16 mouse cellular contexts compared by ENCODE assay signal in genomic region chr11:117029569-117029955, GRCm38 (mm10).
A peak's percentile ranks its signal among the peaks of the same experiment; 100 is the strongest.
DNase-seq lines count a peak whose midpoint lies in the region; ATAC-seq and TF ChIP-seq lines count a peak whose summit lies in the region.
"Had no signal": no experiment of that assay in that cellular context is flagged by ENCODE, and none has a peak within 500 bp of the region (broad histone marks: within the 10 kb centered on the region; RNA-seq: fewer than 3 reads in every experiment).

No protein-coding gene starts in this region.

- no peak overlapping the region for H3K9ac ChIP-seq in liver, embryonic 13.5 days
- H3K9ac ChIP-seq in forebrain, embryonic 14.5 days (ENCODE audit: low read length), result no peak overlapping the region
- H3K9ac ChIP-seq in hindbrain, embryonic 16.5 days (ENCODE audit: low read depth, low read length), result no peak overlapping the region
- H3K9ac ChIP-seq: embryonic facial prominence, embryonic 12.5 days; heart, embryonic 15.5 days had no signal

- no peak for ATAC-seq in liver, embryonic 13.5 days (ENCODE audit: low read depth)
- no peak for ATAC-seq in forebrain, embryonic 14.5 days
- no peak for ATAC-seq in hindbrain, embryonic 16.5 days
- ATAC-seq: inflammation-experienced regulatory T-cells, adult 6 months had no signal

- H3K36me3 ChIP-seq in liver, embryonic 13.5 days, result no peaks in the 10 kb centered on the region
- no peaks in the 10 kb centered on the region for H3K36me3 ChIP-seq in forebrain, embryonic 14.5 days (ENCODE audit: control insufficient read depth, insufficient read depth, low read length)
- no peaks in the 10 kb centered on the region for H3K36me3 ChIP-seq in hindbrain, embryonic 16.5 days (ENCODE audit: control insufficient read depth, insufficient read depth, low read length)
- H3K36me3 ChIP-seq: embryonic facial prominence, embryonic 12.5 days; heart, embryonic 15.5 days had no signal

- WGBS in liver, embryonic 13.5 days (ENCODE audit: insufficient replicate concordance), result 55% methylated on average over 3 of the region's 3 CpGs
- 84% methylated on average over 3 of the region's 3 CpGs for WGBS in forebrain, embryonic 14.5 days
- 93% methylated on average over 3 of the region's 3 CpGs for WGBS in hindbrain, embryonic 16.5 days
- WGBS in olfactory bulb, adult 2 months, result 70% methylated on average over 3 of the region's 3 CpGs

- H3K4me1 ChIP-seq in liver, embryonic 13.5 days (replicated peaks), result peaks cover 58% of the 10 kb centered on the region
- H3K4me1 ChIP-seq in forebrain, embryonic 14.5 days (ENCODE audit: control insufficient read depth, insufficient read depth, low read length), result peaks cover 32% of the 10 kb centered on the region
- peaks cover 29% of the 10 kb centered on the region for H3K4me1 ChIP-seq in hindbrain, embryonic 16.5 days (ENCODE audit: control insufficient read depth, insufficient read depth, low read depth, low read length)
- peaks cover 38% of the 10 kb centered on the region for H3K4me1 ChIP-seq in olfactory bulb, adult 2 months (ENCODE audit: control insufficient read depth, insufficient read depth, low read length)

- peaks cover 8% of the 10 kb centered on the region; the same call in 1 of the 2 replicates for H3K27me3 ChIP-seq in liver, embryonic 13.5 days
- H3K27me3 ChIP-seq in forebrain, embryonic 14.5 days (replicated peaks; ENCODE audit: control insufficient read depth, insufficient read depth, low read length), result no peaks in the 10 kb centered on the region
- H3K27me3 ChIP-seq in hindbrain, embryonic 16.5 days (replicated peaks; ENCODE audit: control insufficient read depth, insufficient read depth, low read length), result no peaks in the 10 kb centered on the region

- no peak for TF ChIP-seq CTCF in olfactory bulb, adult 2 months (IDR thresholded peaks at IDR 0.05; ENCODE audit: insufficient read depth, low read depth, low read length)

- no peak for TF ChIP-seq POLR2A in olfactory bulb, adult 2 months (IDR thresholded peaks at IDR 0.05; ENCODE audit: insufficient read depth, low read depth, low read length)

- H3K27ac ChIP-seq in liver, embryonic 13.5 days, result peak overlapping the region; percentile 34; the same call in 1 of the 2 replicates
- H3K27ac ChIP-seq in forebrain, embryonic 14.5 days (ENCODE audit: low read depth, low read length), result peak overlapping the region; percentile 70
- H3K27ac ChIP-seq in hindbrain, embryonic 16.5 days (ENCODE audit: low read depth, low read length), result peak overlapping the region; percentile 67
- peak overlapping the region; percentile 95 for H3K27ac ChIP-seq in olfactory bulb, adult 2 months (ENCODE audit: insufficient read depth, low read depth, low read length)
- H3K27ac ChIP-seq: embryonic facial prominence, embryonic 12.5 days; heart, embryonic 15.5 days; macrophage had no signal

- H3K4me2 ChIP-seq in liver, embryonic 13.5 days, result no peak overlapping the region
- no peak overlapping the region for H3K4me2 ChIP-seq in forebrain, embryonic 14.5 days (ENCODE audit: low read length)
- H3K4me2 ChIP-seq in hindbrain, embryonic 16.5 days (ENCODE audit: low read length), result no peak overlapping the region
- H3K4me2 ChIP-seq: embryonic facial prominence, embryonic 12.5 days; heart, embryonic 15.5 days had no signal

- peak; percentile 31 for DNase-seq in liver, embryonic 13.5 days
- DNase-seq in liver, result no peak
- no peak for DNase-seq in forebrain, embryonic 14.5 days (ENCODE audit: low spot score)
- no peak for DNase-seq in thymus, postnatal 14 days
- no peak for DNase-seq in T-cell, adult 2 months (ENCODE audit: low spot score)
- no peak for DNase-seq in urinary bladder, postnatal 10 days (ENCODE audit: low spot score)
- DNase-seq: adrenal gland, adult 8-10 months; kidney, postnatal 14 days; lung, adult 2 months; thymus, postnatal 36 days had no signal

- H3K4me3 ChIP-seq in liver, embryonic 13.5 days (replicated peaks), result no peak overlapping the region
- no peak overlapping the region for H3K4me3 ChIP-seq in forebrain, embryonic 14.5 days (ENCODE audit: low read depth, low read length)
- no peak overlapping the region for H3K4me3 ChIP-seq in hindbrain, embryonic 16.5 days (ENCODE audit: low read length)
- no peak overlapping the region for H3K4me3 ChIP-seq in olfactory bulb, adult 2 months (ENCODE audit: insufficient read depth, low read depth, low read length)
- H3K4me3 ChIP-seq: embryonic facial prominence, embryonic 12.5 days; heart, embryonic 15.5 days had no signal

- H3K9me3 ChIP-seq in liver, embryonic 13.5 days (replicated peaks), result no peaks in the 10 kb centered on the region
- H3K9me3 ChIP-seq in forebrain, embryonic 14.5 days (replicated peaks; ENCODE audit: control insufficient read depth, low read length), result no peaks in the 10 kb centered on the region
- H3K9me3 ChIP-seq in hindbrain, embryonic 16.5 days (ENCODE audit: control insufficient read depth, low read length), result no peaks in the 10 kb centered on the region
- H3K9me3 ChIP-seq: embryonic facial prominence, embryonic 12.5 days; heart, embryonic 15.5 days had no signal

Comparison
In these comparisons a context has a peak if more than half of its experiments do, and no peak if none do; other contexts are left out.
1. H3K27ac ChIP-seq: peak in every context shown above with its lines; median percentile 95 in olfactory bulb, adult 2 months; 70 in forebrain, embryonic 14.5 days; 67 in hindbrain, embryonic 16.5 days; 34 in liver, embryonic 13.5 days.